Mouse (Mus musculus): Measurements from ENCODE around the gene Atp6v1g2. TPM values are rescaled to one million over a fixed set of nuclear protein-coding genes. Genes with fewer than 3 reads are reported as not detected.

Gene Atp6v1g2
- total RNA-seq, 2 experiments from 2014 or later = 454 to 455 TPM

- intact Hi-C loops (cut with DNase I) = no loop called here
- DNase-seq (ENCODE audit: low spot score in 2 of 2) = no peak
Observed at GRCm38 (mm10) chr17:35200398-35200797, 33.1 kb upstream of the Atp6v1g2 start.

- no peak for DNase-seq (ENCODE audit: low spot score in 2 of 2)
- intact Hi-C loops (cut with DNase I) = no loop called here
Observed at GRCm38 (mm10) chr17:35201128-35201527, 32.3 kb upstream of the Atp6v1g2 start.

- peak in 1 of 2 experiments; percentile 35 for DNase-seq (ENCODE audit: low spot score in 2 of 2)
- intact Hi-C loops (cut with DNase I) = no loop called here
Observed at GRCm38 (mm10) chr17:35201787-35202186, 31.7 kb upstream of the Atp6v1g2 start, which contains the start of gene Tnf. Gene Tnf (minus strand): TSS chr17:35202007.

- intact Hi-C loops (cut with DNase I) = no loop called here
- no peak for DNase-seq (ENCODE audit: low spot score in 2 of 2)
Observed at GRCm38 (mm10) chr17:35202442-35202841, 31.0 kb upstream of the Atp6v1g2 start.

- DNase-seq (ENCODE audit: low spot score in 2 of 2) = no peak
- intact Hi-C loops (cut with DNase I) = loop anchor here (1.0 kb wide), 1 partner anchor 23 kb away; no protein-coding TSS in a partner anchor
Observed at GRCm38 (mm10) chr17:35204494-35205379, 28.7 kb upstream of the Atp6v1g2 start, which contains the start of gene Lta. Gene Lta (minus strand): TSS chr17:35205351.

- intact Hi-C loops (cut with DNase I) = no loop called here
- no peak for DNase-seq (ENCODE audit: low spot score in 2 of 2)
Observed at GRCm38 (mm10) chr17:35205380-35205769, 28.1 kb upstream of the Atp6v1g2 start.

- intact Hi-C loops (cut with DNase I) = no loop called here
- no peak for DNase-seq (ENCODE audit: low spot score in 2 of 2)
Observed at GRCm38 (mm10) chr17:35209785-35210535, 23.5 kb upstream of the Atp6v1g2 start.

GRCm38 (mm10) chr17:35210593-35210992 lies 22.9 kb upstream of the Atp6v1g2 start:
- no peak for DNase-seq (ENCODE audit: low spot score in 2 of 2)
- intact Hi-C loops (cut with DNase I) = no loop called here

- DNase-seq (ENCODE audit: low spot score in 2 of 2) = no peak
- intact Hi-C loops (cut with DNase I) = no loop called here
Observed at GRCm38 (mm10) chr17:35213071-35213470, 20.4 kb upstream of the Atp6v1g2 start.

GRCm38 (mm10) chr17:35218516-35219193 lies 14.8 kb upstream of the Atp6v1g2 start:
- no peak for DNase-seq (ENCODE audit: low spot score in 2 of 2)
- intact Hi-C loops (cut with DNase I) = no loop called here

- intact Hi-C loops (cut with DNase I) = no loop called here
- peak in 1 of 2 experiments; percentile 18 for DNase-seq (ENCODE audit: low spot score in 2 of 2)
Observed at GRCm38 (mm10) chr17:35219601-35220041, 13.8 kb upstream of the Atp6v1g2 start.

- DNase-seq (ENCODE audit: low spot score in 2 of 2) = no peak
- intact Hi-C loops (cut with DNase I) = no loop called here
Observed at GRCm38 (mm10) chr17:35220156-35220952, 13.1 kb upstream of the Atp6v1g2 start, which contains the start of gene Gm16181. Gene Gm16181 (plus strand): TSS chr17:35220834.

GRCm38 (mm10) chr17:35222299-35222698 lies 11.2 kb upstream of the Atp6v1g2 start:
- DNase-seq (ENCODE audit: low spot score in 2 of 2) = no peak

GRCm38 (mm10) chr17:35224641-35225040 lies 8.8 kb upstream of the Atp6v1g2 start:
- no peak for DNase-seq (ENCODE audit: low spot score in 2 of 2)

More at GRCm38 (mm10) chr17:35222299-35222698, 11.2 kb upstream of the Atp6v1g2 start:
- intact Hi-C loops (cut with DNase I) = no loop called here

GRCm38 (mm10) chr17:35225456-35225855 lies 8.0 kb upstream of the Atp6v1g2 start:
- intact Hi-C loops (cut with DNase I) = no loop called here
- DNase-seq (ENCODE audit: low spot score in 2 of 2) = no peak

More at GRCm38 (mm10) chr17:35224641-35225040, 8.8 kb upstream of the Atp6v1g2 start:
- intact Hi-C loops (cut with DNase I) = no loop called here

- intact Hi-C loops (cut with DNase I) = loop anchor here (1.0 kb wide), 1 partner anchor 22 kb away; no protein-coding TSS in a partner anchor
- no peak for DNase-seq (ENCODE audit: low spot score in 2 of 2)
Observed at GRCm38 (mm10) chr17:35226561-35227046, 6.9 kb upstream of the Atp6v1g2 start.

GRCm38 (mm10) chr17:35231022-35231421 lies 2.4 kb upstream of the Atp6v1g2 start:
- intact Hi-C loops (cut with DNase I) = loop anchor here (10.0 kb wide), 2 partner anchors 226 to 626 kb away; partner anchors contain the start of genes Agpat1, Rnf5 and Vars

GRCm38 (mm10) chr17:35232043-35232442 lies 1.4 kb upstream of the Atp6v1g2 start:
- peak; percentile 80 to 90 for DNase-seq (ENCODE audit: low spot score in 2 of 2)
- intact Hi-C loops (cut with DNase I) = loop anchor here (2.0 to 10.0 kb wide), 4 partner anchors 53 to 627 kb away; partner anchors contain the start of genes Agpat1, Rnf5 and Vars

More at GRCm38 (mm10) chr17:35231022-35231421, 2.4 kb upstream of the Atp6v1g2 start:
- DNase-seq (ENCODE audit: low spot score in 2 of 2) = no peak
